Mouse (Mus musculus): Measurements from ENCODE around the gene Atf2. TPM values are rescaled to one million over a fixed set of nuclear protein-coding genes. Genes with fewer than 3 reads are reported as not detected.
A peak's percentile ranks its signal among the peaks of the same experiment; 100 is the strongest.

The Atf2 gene
- polyA plus RNA-seq, 1 experiment from 2014 or later = 28.4 TPM

- no peaks in the 10 kb centered on the region for H3K36me3 ChIP-seq (ENCODE audit: insufficient read depth, low read length)
- H3K9ac ChIP-seq (replicated peaks; ENCODE audit: low read depth) = peak overlapping the region; percentile 26; the same call in 1 of the 2 replicates
- peaks cover 19% of the 10 kb centered on the region for H3K27me3 ChIP-seq (replicated peaks; ENCODE audit: insufficient read depth, low read length)
- 2% methylated on average over 22 of the region's 22 CpGs for WGBS
- no peak for DNase-seq (ENCODE audit: low spot score)
- H3K4me1 ChIP-seq (ENCODE audit: insufficient read depth, low read depth, low read length) = no peaks in the 10 kb centered on the region
- peak overlapping the region; percentile 89 for H3K4me2 ChIP-seq (replicated peaks; ENCODE audit: low read depth, low read length)
- peak overlapping the region; percentile 75 for H3K4me3 ChIP-seq (ENCODE audit: low read depth, low read length)
- TF ChIP-seq EP300 (IDR thresholded peaks at IDR 0.05) = no peak
- TF ChIP-seq CTCF (IDR thresholded peaks at IDR 0.05) = no peak
- H3K9me3 ChIP-seq (ENCODE audit: low read length) = no peaks in the 10 kb centered on the region
- H3K27ac ChIP-seq (ENCODE audit: low read length) = no peak overlapping the region
- ATAC-seq = no peak
Measured at GRCm38 (mm10) chr2:73775683-73776310, 116.6 kb downstream of the Atf2 start.

- ATAC-seq (peak; percentile 93), DNase-seq (ENCODE audit: low spot score) (peak; percentile 63)
- under 1% methylated on average over 62 of the region's 131 CpGs for WGBS
- H3K27ac ChIP-seq (ENCODE audit: low read length) = no peak within 1 kb of the TSS
- TF ChIP-seq EP300 (IDR thresholded peaks at IDR 0.05) (no peak), CTCF (IDR thresholded peaks at IDR 0.05) (no peak)
- peak within 1 kb of the TSS; percentile 89 for H3K4me2 ChIP-seq (replicated peaks; ENCODE audit: low read depth, low read length)
- no peaks in the 10 kb centered on the region for H3K4me1 ChIP-seq (ENCODE audit: insufficient read depth, low read depth, low read length)
- H3K9ac ChIP-seq (replicated peaks; ENCODE audit: low read depth) = peak within 1 kb of the TSS; percentile 39
- H3K4me3 ChIP-seq (ENCODE audit: low read depth, low read length) = peak within 1 kb of the TSS; percentile 75
- no peaks in the 10 kb centered on the region for H3K9me3 ChIP-seq (ENCODE audit: low read length)
- no peaks in the 10 kb centered on the region for H3K36me3 ChIP-seq (ENCODE audit: insufficient read depth, low read length)
- H3K27me3 ChIP-seq (replicated peaks; ENCODE audit: insufficient read depth, low read length) = peaks cover 19% of the 10 kb centered on the region
Measured at GRCm38 (mm10) chr2:73774786-73775682, 117.4 kb downstream of the Atf2 start, which contains the start of gene Chn1. Chn1 (minus strand) TSS chr2:73775346.

- WGBS = 45% methylated on average over 1 of the region's 1 CpGs
- no peaks in the 10 kb centered on the region for H3K4me1 ChIP-seq (ENCODE audit: insufficient read depth, low read depth, low read length)
- DNase-seq (ENCODE audit: low spot score) = no peak
- peaks cover 18% of the 10 kb centered on the region for H3K27me3 ChIP-seq (replicated peaks; ENCODE audit: insufficient read depth, low read length)
- no peak overlapping the region for H3K4me2 ChIP-seq (replicated peaks; ENCODE audit: low read depth, low read length)
- H3K36me3 ChIP-seq (ENCODE audit: insufficient read depth, low read length) = no peaks in the 10 kb centered on the region
- H3K9ac ChIP-seq (replicated peaks; ENCODE audit: low read depth) = no peak overlapping the region
- H3K27ac ChIP-seq (ENCODE audit: low read length) = no peak overlapping the region
- no peak for ATAC-seq
- TF ChIP-seq EP300 (IDR thresholded peaks at IDR 0.05) = no peak
- TF ChIP-seq CTCF (IDR thresholded peaks at IDR 0.05) = no peak
- H3K4me3 ChIP-seq (ENCODE audit: low read depth, low read length) = no peak overlapping the region
- no peaks in the 10 kb centered on the region for H3K9me3 ChIP-seq (ENCODE audit: low read length)
Measured at GRCm38 (mm10) chr2:73772945-73773344, 119.5 kb downstream of the Atf2 start.

GRCm38 (mm10) chr2:73768669-73769068 is 123.8 kb downstream of the Atf2 start:
- no peak overlapping the region for H3K27ac ChIP-seq (ENCODE audit: low read length)
- H3K4me2 ChIP-seq (replicated peaks; ENCODE audit: low read depth, low read length) = no peak overlapping the region
- 72% methylated on average over 4 of the region's 4 CpGs for WGBS
- no peaks in the 10 kb centered on the region for H3K9me3 ChIP-seq (ENCODE audit: low read length)
- H3K4me1 ChIP-seq (ENCODE audit: insufficient read depth, low read depth, low read length) = no peaks in the 10 kb centered on the region
- no peaks in the 10 kb centered on the region for H3K36me3 ChIP-seq (ENCODE audit: insufficient read depth, low read length)
- TF ChIP-seq EP300 (IDR thresholded peaks at IDR 0.05) = no peak
- TF ChIP-seq CTCF (IDR thresholded peaks at IDR 0.05) = no peak
- no peak overlapping the region for H3K4me3 ChIP-seq (ENCODE audit: low read depth, low read length)
- no peaks in the 10 kb centered on the region for H3K27me3 ChIP-seq (replicated peaks; ENCODE audit: insufficient read depth, low read length)
- no peak for ATAC-seq
- DNase-seq (ENCODE audit: low spot score) = no peak
- H3K9ac ChIP-seq (replicated peaks; ENCODE audit: low read depth) = no peak overlapping the region

Other genes starting within 250 kb of the Atf2 start
- gene Chn1, start 117.3 kb downstream of the Atf2 start, polyA plus RNA-seq (2015; fragmentation: Nextera tagmentation; extraction: Ambion mirVana) = 26.9 and 27.6 TPM in 2 replicates
- gene Atp5g3, start 18.7 kb upstream of the Atf2 start, polyA plus RNA-seq (2015; fragmentation: Nextera tagmentation; extraction: Ambion mirVana) = 760 and 832 TPM in 2 replicates